Mouse (Mus musculus): ENCODE data around the gene March9. TPM values are rescaled to one million over a fixed set of nuclear protein-coding genes. Genes with fewer than 3 reads are reported as not detected.

March9 gene
- polyA plus RNA-seq, 1 experiment from 2014 or later: not detected

DNA sequence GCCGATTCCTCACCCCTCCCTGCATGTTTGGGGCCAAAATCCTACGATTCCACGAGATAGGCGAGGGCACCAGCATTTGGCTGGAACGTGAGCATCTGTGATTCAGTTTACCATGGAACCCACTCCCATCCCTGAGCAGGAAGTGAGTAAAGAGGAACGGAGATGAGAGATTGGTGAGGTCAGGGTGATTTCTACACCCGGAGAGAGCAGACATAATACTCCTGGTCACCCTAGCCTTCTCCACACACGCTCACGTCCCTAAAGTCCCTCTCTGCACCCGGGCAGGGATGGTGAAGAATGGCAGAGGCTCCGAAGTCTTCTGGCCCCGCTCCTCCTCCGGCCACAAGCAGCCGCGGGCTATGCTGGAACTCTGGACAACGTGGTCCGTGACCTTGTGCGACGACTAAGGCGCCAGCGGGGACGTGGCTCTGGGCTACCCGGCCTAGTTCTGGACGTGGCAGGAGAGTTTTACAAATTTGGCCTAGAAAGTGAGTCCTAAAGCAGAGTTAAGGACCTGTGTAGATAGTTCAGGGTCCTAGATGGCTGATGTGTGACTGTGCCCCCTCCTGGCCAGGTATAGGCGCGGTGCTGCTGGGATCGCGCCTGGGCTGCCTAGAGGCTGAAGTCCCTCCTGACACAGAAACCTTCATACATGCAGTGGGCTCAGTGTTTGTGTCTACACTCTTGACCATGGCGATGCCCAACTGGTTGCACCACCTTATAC is 10.4 kb downstream of the March9 start:
- H3K9me3 ChIP-seq (replicated peaks; ENCODE audit: control insufficient read depth, low read length): no peaks in the 10 kb centered on the region
- no peaks in the 10 kb centered on the region for H3K4me1 ChIP-seq (ENCODE audit: control insufficient read depth, low read depth, low read length)
- WGBS (ENCODE audit: insufficient replicate concordance): 2% methylated on average over 29 of the region's 29 CpGs
- H3K9ac ChIP-seq (ENCODE audit: low read depth, low read length): no peak overlapping the region
- no peaks in the 10 kb centered on the region for H3K36me3 ChIP-seq (ENCODE audit: control insufficient read depth, insufficient read depth)
- H3K4me2 ChIP-seq (ENCODE audit: low read depth, low read length): peak overlapping the region; percentile 1; the same call in 1 of the 2 replicates
- peak; percentile 37; the same call in 1 of the 2 replicates for ATAC-seq (ENCODE audit: low read depth)
- H3K4me3 ChIP-seq (ENCODE audit: low read depth, low read length): no peak overlapping the region
- H3K27ac ChIP-seq (ENCODE audit: low read length): no peak overlapping the region
- peaks cover 55% of the 10 kb centered on the region for H3K27me3 ChIP-seq (ENCODE audit: control insufficient read depth, insufficient read depth, low read depth, low read length)

DNA sequence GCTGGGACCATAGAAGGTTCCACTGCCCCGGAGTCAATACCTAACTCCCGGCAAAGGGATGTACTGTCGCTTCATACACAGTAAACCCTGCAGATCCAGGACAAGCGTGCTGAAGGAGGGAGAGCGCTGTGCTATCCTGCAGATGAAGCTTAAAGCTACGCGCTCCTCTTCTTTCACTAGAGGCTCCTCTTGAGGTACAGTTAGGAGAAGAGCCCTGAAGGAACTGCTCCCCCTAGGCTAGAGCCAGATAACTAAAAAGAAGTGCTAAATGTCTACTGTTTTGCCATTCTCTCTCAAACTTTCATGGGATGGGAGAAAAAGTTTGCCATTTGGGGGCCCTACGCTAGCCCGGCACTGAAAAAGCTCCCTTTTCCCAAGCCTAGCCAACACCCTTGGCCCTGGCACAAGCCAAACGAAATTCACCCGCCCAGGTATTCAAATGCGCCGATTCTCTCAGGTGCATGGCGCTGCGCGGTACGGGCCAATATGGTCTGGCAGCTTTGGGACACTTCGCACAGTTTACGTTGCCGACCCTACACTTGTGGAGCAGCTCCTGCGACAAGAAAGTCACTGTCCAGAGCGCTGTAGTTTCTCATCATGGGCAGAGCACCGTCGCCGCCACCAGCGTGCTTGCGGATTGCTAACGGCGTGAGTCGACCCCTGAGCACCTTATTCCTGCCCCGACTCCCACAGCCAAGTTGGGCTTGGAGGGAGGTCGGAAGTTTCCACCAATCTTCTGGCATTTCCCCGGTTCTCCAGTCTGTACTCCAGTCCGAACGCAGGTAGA is 11.2 kb downstream of the March9 start:
- Histone ChIP-seq H3K4me3 (ENCODE audit: low read depth, low read length) (no peak overlapping the region), H3K27ac (ENCODE audit: low read length) (no peak overlapping the region), H3K4me2 (ENCODE audit: low read depth, low read length) (peak overlapping the region; percentile 1; the same call in 1 of the 2 replicates), H3K9ac (ENCODE audit: low read depth, low read length) (no peak overlapping the region), H3K9me3 (replicated peaks; ENCODE audit: control insufficient read depth, low read length) (no peaks in the 10 kb centered on the region), H3K4me1 (ENCODE audit: control insufficient read depth, low read depth, low read length) (no peaks in the 10 kb centered on the region), H3K36me3 (ENCODE audit: control insufficient read depth, insufficient read depth) (no peaks in the 10 kb centered on the region), H3K27me3 (ENCODE audit: control insufficient read depth, insufficient read depth, low read depth, low read length) (peaks cover 54% of the 10 kb centered on the region)
- no peak for ATAC-seq (ENCODE audit: low read depth)
- 5% methylated on average over 35 of the region's 35 CpGs for WGBS (ENCODE audit: insufficient replicate concordance)

DNA sequence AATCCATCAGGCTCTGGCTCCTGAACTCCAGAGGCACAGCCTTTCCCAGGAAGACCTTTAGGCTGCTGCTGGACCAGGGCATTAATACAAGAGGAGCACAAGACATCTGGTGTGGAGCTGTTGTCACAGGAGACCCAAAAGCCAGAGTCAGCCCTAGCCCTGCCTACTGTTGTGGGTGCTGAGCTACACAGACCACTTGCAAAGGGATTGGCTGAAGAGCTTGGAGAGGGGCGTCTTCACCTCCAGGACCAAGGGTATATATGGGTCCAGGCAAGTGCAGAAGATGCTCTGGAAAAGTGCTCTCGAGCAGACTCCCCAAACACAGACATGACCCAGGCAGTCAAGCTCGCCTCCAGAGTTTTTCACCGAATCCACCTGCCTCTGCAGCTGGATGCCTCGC is 12.0 kb downstream of the March9 start, which contains the start of gene Cyp27b1:
TSS of gene Cyp27b1 (plus strand) at position 297 of the 400 bp plus-strand sequence.
- H3K36me3 ChIP-seq (ENCODE audit: control insufficient read depth, insufficient read depth): no peaks in the 10 kb centered on the region
- H3K4me1 ChIP-seq (ENCODE audit: control insufficient read depth, low read depth, low read length): peaks cover under 1% of the 10 kb centered on the region
- H3K9ac ChIP-seq (ENCODE audit: low read depth, low read length): no peak within 1 kb of the TSS
- H3K9me3 ChIP-seq (replicated peaks; ENCODE audit: control insufficient read depth, low read length): no peaks in the 10 kb centered on the region
- WGBS (ENCODE audit: insufficient replicate concordance): 29% methylated on average over 5 of the region's 5 CpGs
- ATAC-seq (ENCODE audit: low read depth): no peak
- H3K27me3 ChIP-seq (ENCODE audit: control insufficient read depth, insufficient read depth, low read depth, low read length): peaks cover 51% of the 10 kb centered on the region
- H3K4me3 ChIP-seq (ENCODE audit: low read depth, low read length): no peak within 1 kb of the TSS
- peak within 1 kb of the TSS; percentile 1; the same call in 1 of the 2 replicates for H3K4me2 ChIP-seq (ENCODE audit: low read depth, low read length)
- H3K27ac ChIP-seq (ENCODE audit: low read length): no peak within 1 kb of the TSS

DNA sequence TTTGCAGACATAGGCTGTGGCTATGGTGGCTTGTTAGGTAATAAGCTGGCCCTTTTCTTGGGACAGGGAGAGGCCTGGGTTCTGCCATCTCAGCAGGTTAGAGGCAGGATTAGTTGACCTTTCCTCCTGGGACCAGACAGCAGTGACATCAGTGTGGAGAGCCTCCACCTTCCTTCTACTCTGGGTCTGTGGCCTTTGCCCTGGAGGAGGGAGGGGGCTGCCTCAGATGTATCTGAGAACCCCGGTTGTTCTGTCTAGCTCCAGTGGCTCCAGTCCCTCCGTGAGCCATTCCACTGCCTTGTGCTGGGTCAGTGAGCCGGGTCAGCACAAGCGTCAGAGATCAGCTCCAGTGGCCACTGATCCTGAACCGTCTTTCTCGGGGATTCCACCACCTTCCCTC is 16.8 kb downstream of the March9 start:
- WGBS (ENCODE audit: insufficient replicate concordance): 68% methylated on average over 6 of the region's 6 CpGs
- Histone ChIP-seq H3K27ac (ENCODE audit: low read length) (no peak overlapping the region), H3K4me3 (ENCODE audit: low read depth, low read length) (no peak overlapping the region), H3K9me3 (replicated peaks; ENCODE audit: control insufficient read depth, low read length) (no peaks in the 10 kb centered on the region), H3K4me2 (ENCODE audit: low read depth, low read length) (no peak overlapping the region), H3K4me1 (ENCODE audit: control insufficient read depth, low read depth, low read length) (peaks cover 17% of the 10 kb centered on the region), H3K9ac (ENCODE audit: low read depth, low read length) (no peak overlapping the region), H3K36me3 (ENCODE audit: control insufficient read depth, insufficient read depth) (no peaks in the 10 kb centered on the region), H3K27me3 (ENCODE audit: control insufficient read depth, insufficient read depth, low read depth, low read length) (peaks cover 34% of the 10 kb centered on the region)
- ATAC-seq (ENCODE audit: low read depth): no peak

DNA sequence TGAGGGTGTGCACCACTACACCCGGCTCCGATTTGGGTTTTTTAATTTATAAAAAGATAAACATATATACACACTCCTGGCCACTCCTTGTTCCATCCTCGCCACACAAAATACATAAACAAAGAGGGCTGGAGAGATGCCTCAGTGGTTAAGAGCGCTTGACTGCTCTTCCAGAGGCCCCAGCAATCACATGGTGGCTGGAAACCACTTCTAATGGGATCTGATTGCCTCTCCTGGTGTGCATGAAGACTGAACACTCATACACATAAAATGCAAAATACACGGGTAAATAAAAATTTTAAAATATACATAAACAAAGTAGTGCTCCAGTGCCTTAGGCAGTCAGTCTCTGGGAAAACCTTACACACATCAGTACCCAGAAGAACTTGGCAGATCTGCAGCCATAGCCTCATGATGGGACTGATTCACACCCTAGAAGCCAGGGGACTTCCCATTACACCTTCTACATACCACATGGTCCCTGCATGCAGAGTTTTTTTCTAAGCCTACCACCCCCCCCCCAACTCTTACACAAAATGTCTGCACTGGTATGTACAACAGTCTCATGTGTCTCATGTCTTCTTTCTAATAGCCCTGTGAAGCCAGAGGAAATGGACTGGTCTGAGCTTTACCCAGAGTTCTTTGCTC is 17.4 kb downstream of the March9 start:
- peaks cover 28% of the 10 kb centered on the region for H3K27me3 ChIP-seq (ENCODE audit: control insufficient read depth, insufficient read depth, low read depth, low read length)
- WGBS (ENCODE audit: insufficient replicate concordance): 13% methylated on average over 5 of the region's 5 CpGs

DNA sequence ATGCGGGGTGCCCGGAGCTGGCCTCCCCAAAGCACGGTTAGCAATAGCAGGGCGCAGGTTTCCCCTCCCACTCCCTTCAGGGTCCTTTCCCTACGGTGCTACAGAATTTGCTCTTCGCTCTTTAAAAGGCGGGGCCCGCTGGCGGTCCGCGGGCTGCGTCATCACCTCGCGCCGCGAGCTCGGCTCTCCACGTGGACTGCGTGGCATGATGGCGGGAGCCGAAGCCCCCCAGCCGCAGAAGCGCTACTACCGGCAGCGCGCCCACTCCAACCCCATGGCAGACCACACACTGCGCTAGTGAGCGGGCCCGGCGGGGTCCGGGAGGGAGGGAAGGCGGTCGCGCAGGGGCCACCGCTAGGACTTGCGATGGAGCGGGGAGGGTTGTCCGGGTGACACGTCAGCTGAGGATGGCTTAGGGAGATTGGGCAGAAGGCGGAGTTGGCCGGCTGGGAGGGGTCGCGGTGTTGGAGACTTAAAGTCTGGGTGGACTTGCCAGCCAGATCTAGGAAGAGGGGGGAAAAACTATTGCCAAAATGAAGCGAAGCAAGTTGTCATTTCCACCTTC is 18.1 kb downstream of the March9 start:
- Histone ChIP-seq H3K4me1 (ENCODE audit: control insufficient read depth, low read depth, low read length) (peaks cover 17% of the 10 kb centered on the region), H3K27me3 (ENCODE audit: control insufficient read depth, insufficient read depth, low read depth, low read length) (peaks cover 28% of the 10 kb centered on the region), H3K4me3 (ENCODE audit: low read depth, low read length) (peak overlapping the region; percentile 81), H3K9ac (ENCODE audit: low read depth, low read length) (peak overlapping the region; percentile 63), H3K9me3 (replicated peaks; ENCODE audit: control insufficient read depth, low read length) (no peaks in the 10 kb centered on the region), H3K27ac (ENCODE audit: low read length) (no peak overlapping the region), H3K36me3 (ENCODE audit: control insufficient read depth, insufficient read depth) (no peaks in the 10 kb centered on the region), H3K4me2 (ENCODE audit: low read depth, low read length) (peak overlapping the region; percentile 93)
- WGBS (ENCODE audit: insufficient replicate concordance): under 1% methylated on average over 44 of the region's 44 CpGs
- ATAC-seq (ENCODE audit: low read depth): peak; percentile 82

More for the DNA sequence above, 17.4 kb downstream of the March9 start:
- no peaks in the 10 kb centered on the region for H3K36me3 ChIP-seq (ENCODE audit: control insufficient read depth, insufficient read depth)
- H3K4me1 ChIP-seq (ENCODE audit: control insufficient read depth, low read depth, low read length): peaks cover 17% of the 10 kb centered on the region
- H3K4me2 ChIP-seq (ENCODE audit: low read depth, low read length): peak overlapping the region; percentile 93
- no peak for ATAC-seq (ENCODE audit: low read depth)
- H3K4me3 ChIP-seq (ENCODE audit: low read depth, low read length): peak overlapping the region; percentile 81
- H3K9ac ChIP-seq (ENCODE audit: low read depth, low read length): peak overlapping the region; percentile 63
- H3K27ac ChIP-seq (ENCODE audit: low read length): peak overlapping the region; percentile 46
- H3K9me3 ChIP-seq (replicated peaks; ENCODE audit: control insufficient read depth, low read length): no peaks in the 10 kb centered on the region

DNA sequence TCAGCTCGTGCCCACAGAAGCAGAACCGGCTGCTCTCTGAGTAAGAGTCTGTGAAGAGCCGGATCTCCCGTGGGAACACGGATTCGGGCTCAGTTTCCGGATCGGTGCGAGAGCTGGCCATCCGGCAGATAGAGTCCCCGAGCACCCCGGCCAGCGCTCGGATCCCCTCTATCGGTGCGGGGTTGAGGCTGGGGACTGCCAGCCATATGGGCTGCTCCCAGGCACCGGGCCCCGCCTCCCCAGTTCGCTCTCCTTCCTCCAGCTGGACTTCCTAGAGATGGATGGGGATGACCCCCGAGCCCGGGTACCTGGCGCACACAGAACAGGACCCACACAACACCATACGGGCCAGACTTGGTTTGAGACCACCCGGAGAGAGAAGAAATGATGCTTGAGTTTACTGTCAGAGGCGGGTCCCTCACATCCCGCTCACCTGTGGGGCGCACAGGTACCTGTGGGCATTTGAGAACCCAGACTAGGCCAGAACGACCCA is 18.7 kb downstream of the March9 start, which contains the start of the genes Mettl1 and Eef1akmt3:
TSS of gene Mettl1 (plus strand) at position 141 of the 493 bp plus-strand sequence.
TSS of gene Eef1akmt3 (minus strand) at position 240 of the 493 bp plus-strand sequence.
- Histone ChIP-seq H3K4me3 (ENCODE audit: low read depth, low read length) (peak within 1 kb of the TSS; percentile 81), H3K27ac (ENCODE audit: low read length) (peak within 1 kb of the TSS; percentile 46; the same call in 1 of the 2 replicates), H3K27me3 (ENCODE audit: control insufficient read depth, insufficient read depth, low read depth, low read length) (peaks cover 28% of the 10 kb centered on the region), H3K9me3 (replicated peaks; ENCODE audit: control insufficient read depth, low read length) (no peaks in the 10 kb centered on the region), H3K9ac (ENCODE audit: low read depth, low read length) (peak within 1 kb of the TSS; percentile 63), H3K36me3 (ENCODE audit: control insufficient read depth, insufficient read depth) (no peaks in the 10 kb centered on the region), H3K4me1 (ENCODE audit: control insufficient read depth, low read depth, low read length) (peaks cover 17% of the 10 kb centered on the region), H3K4me2 (ENCODE audit: low read depth, low read length) (peak within 1 kb of the TSS; percentile 93)
- ATAC-seq (ENCODE audit: low read depth): peak; percentile 52
- WGBS (ENCODE audit: insufficient replicate concordance): 1% methylated on average over 28 of the region's 28 CpGs

DNA sequence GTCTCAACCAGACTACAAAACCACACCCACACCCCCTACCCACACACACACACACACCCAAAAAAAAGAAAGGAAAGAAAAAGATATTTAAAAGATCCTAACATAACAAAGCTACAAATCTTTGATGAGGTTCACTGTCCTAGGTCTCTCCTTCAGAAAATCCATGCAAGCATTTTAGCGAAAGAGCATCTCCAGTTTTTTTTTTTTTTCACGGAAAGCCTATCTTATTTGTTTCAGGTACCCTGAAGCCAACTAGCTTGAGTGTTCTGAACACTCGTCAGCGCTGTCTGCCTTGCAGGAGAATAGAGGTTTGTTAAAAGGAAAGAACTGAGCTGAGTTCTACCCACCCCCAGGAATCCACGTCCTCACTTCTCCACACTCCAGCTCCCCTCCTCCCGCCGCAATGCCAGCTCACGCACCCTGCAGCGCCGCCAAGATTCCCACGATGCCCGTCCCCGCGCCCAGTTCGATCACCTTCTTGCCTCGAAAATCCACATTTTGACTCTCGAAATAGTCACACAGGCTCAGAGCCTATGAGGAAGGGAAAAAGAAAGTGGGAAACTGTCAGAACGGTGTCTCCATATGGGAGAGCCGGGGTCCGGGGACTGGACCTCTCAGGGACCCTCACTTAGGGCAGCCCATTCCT is 19.3 kb downstream of the March9 start:
- H3K4me3 ChIP-seq (ENCODE audit: low read depth, low read length): peak overlapping the region; percentile 81
- peaks cover 28% of the 10 kb centered on the region for H3K27me3 ChIP-seq (ENCODE audit: control insufficient read depth, insufficient read depth, low read depth, low read length)
- WGBS (ENCODE audit: insufficient replicate concordance): 1% methylated on average over 20 of the region's 20 CpGs
- peaks cover 17% of the 10 kb centered on the region for H3K4me1 ChIP-seq (ENCODE audit: control insufficient read depth, low read depth, low read length)
- H3K9me3 ChIP-seq (replicated peaks; ENCODE audit: control insufficient read depth, low read length): no peaks in the 10 kb centered on the region
- H3K27ac ChIP-seq (ENCODE audit: low read length): no peak overlapping the region
- no peak for ATAC-seq (ENCODE audit: low read depth)
- H3K9ac ChIP-seq (ENCODE audit: low read depth, low read length): peak overlapping the region; percentile 63
- no peaks in the 10 kb centered on the region for H3K36me3 ChIP-seq (ENCODE audit: control insufficient read depth, insufficient read depth)
- peak overlapping the region; percentile 93 for H3K4me2 ChIP-seq (ENCODE audit: low read depth, low read length)
